Mouse (Mus musculus) spleen, postnatal 0 days (tissue): Measurements from ENCODE around the gene Zfp108. TPM values are rescaled to one million over a fixed set of nuclear protein-coding genes. Genes with fewer than 3 reads are reported as not detected.

ENCODE experiments used
- polyA plus RNA-seq: library from polyadenylated mRNA; unstranded; fragments of >200 nt; fragmentation: Nextera tagmentation; extraction: Ambion mirVana; gene quantifications from 2 replicates; pipeline ENCODE4 v1.2.1, GENCODE M21; 2015

Gene Zfp108
- 0.54 and 0.76 TPM in 2 replicates for polyA plus RNA-seq

GRCm38 (mm10) chr7:24254633-24255474, at the start of gene Zfp108:
Gene Zfp108, plus strand, starts transcription at chr7:24254794.

GRCm38 (mm10) chr7:24211343-24211742, 43.3 kb upstream of the Zfp108 start, which contains the start of gene Zfp111:
Gene Zfp111, minus strand, starts transcription at chr7:24211443.

GRCm38 (mm10) chr7:24237040-24237791, 17.4 kb upstream of the Zfp108 start, which contains the start of gene Zfp109:
Gene Zfp109, minus strand, starts transcription at chr7:24237560.

GRCm38 (mm10) chr7:24270288-24270672, 15.7 kb downstream of the Zfp108 start, which contains the start of gene Zfp93:
Gene Zfp93, plus strand, starts transcription at chr7:24270420.

GRCm38 (mm10) chr7:24300771-24301282, 46.2 kb downstream of the Zfp108 start, which contains the start of gene Zfp61:
Gene Zfp61, minus strand, starts transcription at chr7:24301232.

Other genes with a start within 250 kb of the Zfp108 start
- not detected in 2 replicates for gene Vmn1r183, start 201.5 kb upstream of the Zfp108 start, polyA plus RNA-seq
- gene Zfp180, start 172.9 kb upstream of the Zfp108 start, polyA plus RNA-seq = 9.6 and 10.4 TPM in 2 replicates
- 1.8 TPM in 2 replicates for gene Zfp112, start 142.5 kb upstream of the Zfp108 start, polyA plus RNA-seq
- 5.1 and 6.2 TPM in 2 replicates for gene Zfp235, start 120.6 kb upstream of the Zfp108 start, polyA plus RNA-seq
- gene Zfp114, start 79.7 kb upstream of the Zfp108 start, polyA plus RNA-seq = 0.67 and 0.76 TPM in 2 replicates
- gene Zfp111, start 43.4 kb upstream of the Zfp108 start, polyA plus RNA-seq = 1.8 and 2.0 TPM in 2 replicates
- 0.84 and 0.97 TPM in 2 replicates for gene Zfp109, start 17.2 kb upstream of the Zfp108 start, polyA plus RNA-seq
- 1.5 and 1.6 TPM in 2 replicates for gene Zfp93, start 15.6 kb downstream of the Zfp108 start, polyA plus RNA-seq
- gene Zfp61, start 46.4 kb downstream of the Zfp108 start, polyA plus RNA-seq = 7.3 and 9.7 TPM in 2 replicates
- gene Zfp94, start 61.9 kb downstream of the Zfp108 start, polyA plus RNA-seq = 3.8 and 5.0 TPM in 2 replicates
- not detected in 2 replicates for gene Tescl, start 79.1 kb downstream of the Zfp108 start, polyA plus RNA-seq
- gene Lypd5, start 94.4 kb downstream of the Zfp108 start, polyA plus RNA-seq = 0.08 TPM in 1 of 2 replicates, not detected in the other
- gene Kcnn4, start 115.5 kb downstream of the Zfp108 start, polyA plus RNA-seq = 122 and 131 TPM in 2 replicates
- 24.6 and 25.3 TPM in 2 replicates for gene Smg9, start 144.8 kb downstream of the Zfp108 start, polyA plus RNA-seq
- gene Irgc1, start 197.5 kb downstream of the Zfp108 start, polyA plus RNA-seq = 0.29 and 0.42 TPM in 2 replicates
- 26.4 and 31.6 TPM in 2 replicates for gene Plaur, start 207.7 kb downstream of the Zfp108 start, polyA plus RNA-seq
- gene Cadm4, start 227.2 kb downstream of the Zfp108 start, polyA plus RNA-seq = 5.3 and 6.6 TPM in 2 replicates